Mouse (Mus musculus): ENCODE data around the gene Tgm2. TPM values are rescaled to one million over a fixed set of nuclear protein-coding genes. Genes with fewer than 3 reads are reported as not detected.
A peak's percentile ranks its signal among the peaks of the same experiment; 100 is the strongest.

Gene Tgm2
- total and polyA plus RNA-seq, 3 experiments: 18.7 to 37.0 (median 23.5) TPM

DNA sequence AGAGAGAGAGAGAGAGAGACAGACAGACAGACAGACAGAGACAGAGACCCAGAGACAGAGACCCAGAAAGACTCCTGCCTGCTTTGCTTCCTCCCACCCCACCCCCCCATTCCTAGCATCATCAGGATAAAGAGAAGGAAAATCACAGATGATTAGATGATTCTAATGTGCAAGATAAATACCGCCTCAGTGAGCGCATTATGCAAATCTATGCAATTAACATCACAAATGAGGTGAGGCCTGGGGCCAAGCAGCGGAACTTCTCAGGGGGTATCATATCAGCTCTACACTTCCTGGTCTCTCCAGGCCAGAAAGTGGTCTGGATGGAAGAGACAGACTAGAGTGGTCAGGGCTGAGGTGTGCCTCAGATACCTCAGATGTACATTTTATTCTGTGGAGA, 31.3 kb upstream of the Tgm2 start:
- no peak for DNase-seq (ENCODE audit: low spot score)
- Histone ChIP-seq H3K36me3 (replicated peaks) (no peaks in the 10 kb centered on the region), H3K9me3 (replicated peaks) (no peaks in the 10 kb centered on the region), H3K4me3 (ENCODE audit: low read depth, low read length) (no peak overlapping the region), H3K4me1 (ENCODE audit: insufficient read depth, low read depth, low read length) (peaks cover 10% of the 10 kb centered on the region), H3K27me3 (ENCODE audit: insufficient read depth, low read length) (peaks cover 41% of the 10 kb centered on the region)
- no peak for TF ChIP-seq GATA2 (IDR thresholded peaks at IDR 0.05; ENCODE audit: borderline replicate concordance, low read depth, low read length)
- no peak for TF ChIP-seq POLR2AphosphoS5 (IDR thresholded peaks at IDR 0.05; ENCODE audit: insufficient replicate concordance, low read depth, low read length)
- no peak for TF ChIP-seq TAL1 (conservative IDR thresholded peaks at IDR 0.05; ENCODE audit: low read depth, low read length)
- no peak for TF ChIP-seq GATA1 (IDR thresholded peaks at IDR 0.05; ENCODE audit: borderline replicate concordance, low read length)
- TF ChIP-seq CTCF (IDR thresholded peaks at IDR 0.05; ENCODE audit: low read depth, low read length): no peak
- no peak for ATAC-seq (ENCODE audit: extremely low read depth, insufficient number of reproducible peaks, low FRiP score, poor library complexity, severe bottlenecking)

- no peak for ATAC-seq (ENCODE audit: extremely low read depth, insufficient number of reproducible peaks, low FRiP score, poor library complexity, severe bottlenecking)
- Histone ChIP-seq H3K27me3 (ENCODE audit: insufficient read depth, low read length) (peaks cover 40% of the 10 kb centered on the region), H3K4me3 (ENCODE audit: low read depth, low read length) (no peak overlapping the region), H3K36me3 (replicated peaks) (no peaks in the 10 kb centered on the region), H3K4me1 (ENCODE audit: insufficient read depth, low read depth, low read length) (peaks cover 10% of the 10 kb centered on the region), H3K9me3 (replicated peaks) (no peaks in the 10 kb centered on the region)
- no peak for DNase-seq (ENCODE audit: low spot score)
- TF ChIP-seq GATA2 (IDR thresholded peaks at IDR 0.05; ENCODE audit: borderline replicate concordance, low read depth, low read length) (no peak), CTCF (IDR thresholded peaks at IDR 0.05; ENCODE audit: low read depth, low read length) (no peak), TAL1 (conservative IDR thresholded peaks at IDR 0.05; ENCODE audit: low read depth, low read length) (no peak), GATA1 (IDR thresholded peaks at IDR 0.05; ENCODE audit: borderline replicate concordance, low read length) (no peak), POLR2AphosphoS5 (IDR thresholded peaks at IDR 0.05; ENCODE audit: insufficient replicate concordance, low read depth, low read length) (no peak)
Measured at GRCm38 (mm10) chr2:158176763-158177162, 30.5 kb upstream of the Tgm2 start.

DNA sequence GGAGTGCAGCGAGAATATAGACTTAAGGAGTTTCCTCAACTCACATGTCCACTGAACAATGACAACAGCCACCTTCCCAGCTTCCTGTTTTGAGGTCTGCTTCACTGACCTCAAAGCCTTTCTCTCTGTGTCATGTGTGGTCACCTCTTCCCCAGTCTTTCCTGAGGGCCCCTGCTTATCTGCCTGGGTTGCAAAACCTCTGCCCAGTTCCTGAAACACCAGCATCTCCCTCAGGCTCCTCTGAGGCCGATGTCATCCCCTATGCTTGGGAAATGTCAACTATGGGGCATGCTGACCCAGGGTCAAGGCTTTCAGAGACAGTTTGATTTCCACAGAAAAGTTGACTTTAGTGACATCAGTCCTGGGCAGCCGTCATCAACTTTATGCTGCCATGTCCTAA, 29.2 kb upstream of the Tgm2 start:
- H3K36me3 ChIP-seq (replicated peaks): no peaks in the 10 kb centered on the region
- peak; percentile 66 for ATAC-seq (ENCODE audit: extremely low read depth, insufficient number of reproducible peaks, low FRiP score, poor library complexity, severe bottlenecking)
- no peak for DNase-seq (ENCODE audit: low spot score)
- no peak for TF ChIP-seq CTCF (IDR thresholded peaks at IDR 0.05; ENCODE audit: low read depth, low read length)
- no peak for TF ChIP-seq POLR2AphosphoS5 (IDR thresholded peaks at IDR 0.05; ENCODE audit: insufficient replicate concordance, low read depth, low read length)
- TF ChIP-seq GATA2 (IDR thresholded peaks at IDR 0.05; ENCODE audit: borderline replicate concordance, low read depth, low read length): no peak
- no peak for TF ChIP-seq TAL1 (conservative IDR thresholded peaks at IDR 0.05; ENCODE audit: low read depth, low read length)
- TF ChIP-seq GATA1 (IDR thresholded peaks at IDR 0.05; ENCODE audit: borderline replicate concordance, low read length): no peak
- H3K9me3 ChIP-seq (replicated peaks): no peaks in the 10 kb centered on the region
- H3K27me3 ChIP-seq (ENCODE audit: insufficient read depth, low read length): peaks cover 37% of the 10 kb centered on the region
- peaks cover 10% of the 10 kb centered on the region for H3K4me1 ChIP-seq (ENCODE audit: insufficient read depth, low read depth, low read length)
- H3K4me3 ChIP-seq (ENCODE audit: low read depth, low read length): no peak overlapping the region

- DNase-seq (ENCODE audit: low spot score): no peak
- no peak for ATAC-seq (ENCODE audit: extremely low read depth, insufficient number of reproducible peaks, low FRiP score, poor library complexity, severe bottlenecking)
- H3K4me3 ChIP-seq (ENCODE audit: low read depth, low read length): no peak overlapping the region; the same call in 1 of the 2 replicates
Measured at GRCm38 (mm10) chr2:158174958-158175357, 28.7 kb upstream of the Tgm2 start.

GRCm38 (mm10) chr2:158174438-158174837, 28.2 kb upstream of the Tgm2 start:
- H3K9me3 ChIP-seq (replicated peaks): no peaks in the 10 kb centered on the region
- no peak for TF ChIP-seq GATA1 (IDR thresholded peaks at IDR 0.05; ENCODE audit: borderline replicate concordance, low read length)
- TF ChIP-seq GATA2 (IDR thresholded peaks at IDR 0.05; ENCODE audit: borderline replicate concordance, low read depth, low read length): no peak
- H3K4me1 ChIP-seq (ENCODE audit: insufficient read depth, low read depth, low read length): peaks cover 10% of the 10 kb centered on the region
- H3K36me3 ChIP-seq (replicated peaks): no peaks in the 10 kb centered on the region
- DNase-seq (ENCODE audit: low spot score): no peak
- H3K4me3 ChIP-seq (ENCODE audit: low read depth, low read length): no peak overlapping the region
- peaks cover 40% of the 10 kb centered on the region for H3K27me3 ChIP-seq (ENCODE audit: insufficient read depth, low read length)
- no peak for ATAC-seq (ENCODE audit: extremely low read depth, insufficient number of reproducible peaks, low FRiP score, poor library complexity, severe bottlenecking)

More at GRCm38 (mm10) chr2:158174958-158175357, 28.7 kb upstream of the Tgm2 start:
- Histone ChIP-seq H3K27me3 (ENCODE audit: insufficient read depth, low read length) (peaks cover 38% of the 10 kb centered on the region), H3K9me3 (replicated peaks) (no peaks in the 10 kb centered on the region), H3K4me1 (ENCODE audit: insufficient read depth, low read depth, low read length) (peaks cover 10% of the 10 kb centered on the region), H3K36me3 (replicated peaks) (no peaks in the 10 kb centered on the region)
- TF ChIP-seq TAL1 (conservative IDR thresholded peaks at IDR 0.05; ENCODE audit: low read depth, low read length) (no peak), GATA1 (IDR thresholded peaks at IDR 0.05; ENCODE audit: borderline replicate concordance, low read length) (no peak), POLR2AphosphoS5 (IDR thresholded peaks at IDR 0.05; ENCODE audit: insufficient replicate concordance, low read depth, low read length) (no peak), CTCF (IDR thresholded peaks at IDR 0.05; ENCODE audit: low read depth, low read length) (no peak), GATA2 (IDR thresholded peaks at IDR 0.05; ENCODE audit: borderline replicate concordance, low read depth, low read length) (no peak)

DNA sequence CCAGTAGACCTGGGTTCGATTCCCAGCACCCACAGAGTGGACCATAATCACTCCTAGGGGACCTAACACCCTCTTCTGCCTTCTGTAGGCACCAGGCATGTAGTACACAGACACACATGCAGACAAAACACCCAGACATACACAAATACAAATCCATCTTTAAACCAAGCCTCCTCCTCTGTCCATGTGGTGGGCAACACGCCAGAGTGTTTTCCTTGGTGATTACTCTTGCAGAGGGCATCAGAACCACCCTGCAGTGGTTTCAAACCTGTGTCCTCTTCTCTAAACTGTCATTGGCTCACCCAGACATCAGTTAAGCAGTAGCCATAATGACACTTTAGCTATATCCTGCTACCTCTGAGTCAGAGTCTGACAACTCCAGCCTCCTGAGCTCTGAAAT, 24.2 kb upstream of the Tgm2 start:
- Histone ChIP-seq H3K4me3 (ENCODE audit: low read depth, low read length) (no peak overlapping the region), H3K9me3 (replicated peaks) (no peaks in the 10 kb centered on the region), H3K36me3 (replicated peaks) (no peaks in the 10 kb centered on the region), H3K4me1 (ENCODE audit: insufficient read depth, low read depth, low read length) (peaks cover 10% of the 10 kb centered on the region), H3K27me3 (ENCODE audit: insufficient read depth, low read length) (peaks cover 41% of the 10 kb centered on the region)
- no peak for ATAC-seq (ENCODE audit: extremely low read depth, insufficient number of reproducible peaks, low FRiP score, poor library complexity, severe bottlenecking)
- TF ChIP-seq GATA1 (IDR thresholded peaks at IDR 0.05; ENCODE audit: borderline replicate concordance, low read length) (no peak), POLR2AphosphoS5 (IDR thresholded peaks at IDR 0.05; ENCODE audit: insufficient replicate concordance, low read depth, low read length) (no peak), TAL1 (conservative IDR thresholded peaks at IDR 0.05; ENCODE audit: low read depth, low read length) (no peak), CTCF (IDR thresholded peaks at IDR 0.05; ENCODE audit: low read depth, low read length) (no peak), GATA2 (IDR thresholded peaks at IDR 0.05; ENCODE audit: borderline replicate concordance, low read depth, low read length) (no peak)
- DNase-seq (ENCODE audit: low spot score): no peak

All from G1E (cell line).